Mouse (Mus musculus): ENCODE results near the gene Apaf1.

Gene Apaf1

DNA sequence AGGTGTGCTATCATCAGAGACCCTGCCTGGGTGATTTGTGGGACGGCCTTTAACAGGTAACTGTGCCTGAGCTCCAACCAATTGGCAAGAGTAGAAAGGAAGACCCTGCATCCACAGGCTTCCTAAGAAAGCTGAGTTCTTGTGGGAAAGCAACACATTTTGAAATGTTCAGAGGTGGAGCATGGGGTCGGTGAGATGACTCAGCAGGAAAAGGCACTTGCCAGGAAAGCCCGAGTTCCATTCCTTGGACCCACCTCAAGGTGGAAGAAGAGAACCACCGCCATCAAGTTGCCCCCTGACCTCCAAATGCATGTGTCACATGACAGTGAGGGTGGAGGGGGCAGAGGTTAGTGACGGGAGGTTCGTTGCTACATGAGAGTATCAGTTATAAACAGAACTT, 108.1 kb downstream of the Apaf1 start:
- DNase-seq (ENCODE audit: low read depth, low spot score), result no peak

DNA sequence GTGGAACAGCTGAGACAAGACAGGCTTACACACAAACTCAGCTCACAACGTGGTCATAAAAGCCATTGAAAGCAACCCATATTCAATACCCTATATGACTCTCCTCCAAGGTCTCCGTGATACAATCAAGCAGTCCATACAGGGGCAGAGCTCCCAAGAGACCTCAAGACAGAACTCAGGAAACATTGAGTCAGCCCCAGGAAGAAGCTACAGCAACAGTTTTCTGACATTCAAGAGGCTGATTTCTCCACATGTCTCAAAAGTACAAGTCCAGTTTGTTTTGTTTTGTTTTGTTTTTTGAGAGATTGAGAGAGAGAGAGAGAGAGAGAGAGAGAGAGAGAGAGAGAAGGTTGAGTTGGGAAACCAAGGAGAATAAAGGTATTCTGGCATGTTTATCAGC, 108.5 kb downstream of the Apaf1 start:
- no peak for DNase-seq (ENCODE audit: low read depth, low spot score)

DNA sequence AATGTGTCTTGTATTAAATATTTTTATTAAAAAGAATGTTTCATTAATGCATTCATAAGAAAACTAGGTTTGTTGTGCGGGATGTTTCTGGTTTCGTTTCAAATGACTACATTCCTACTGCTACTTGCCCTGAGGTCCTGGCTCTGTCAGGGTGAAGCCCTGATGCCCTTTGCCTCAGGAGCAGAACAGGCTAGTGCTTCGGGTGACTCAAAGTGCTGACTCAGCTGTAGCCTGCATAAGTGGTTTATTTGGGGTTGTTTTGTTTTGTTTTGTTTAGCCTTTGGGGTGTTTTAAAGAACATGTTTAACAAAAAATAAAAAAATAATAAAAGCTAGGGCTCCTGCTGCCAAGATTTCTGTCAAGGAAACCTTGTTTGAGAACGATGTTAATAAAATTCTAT, 112.0 kb downstream of the Apaf1 start:
- DNase-seq (ENCODE audit: low read depth, low spot score), result no peak

DNA sequence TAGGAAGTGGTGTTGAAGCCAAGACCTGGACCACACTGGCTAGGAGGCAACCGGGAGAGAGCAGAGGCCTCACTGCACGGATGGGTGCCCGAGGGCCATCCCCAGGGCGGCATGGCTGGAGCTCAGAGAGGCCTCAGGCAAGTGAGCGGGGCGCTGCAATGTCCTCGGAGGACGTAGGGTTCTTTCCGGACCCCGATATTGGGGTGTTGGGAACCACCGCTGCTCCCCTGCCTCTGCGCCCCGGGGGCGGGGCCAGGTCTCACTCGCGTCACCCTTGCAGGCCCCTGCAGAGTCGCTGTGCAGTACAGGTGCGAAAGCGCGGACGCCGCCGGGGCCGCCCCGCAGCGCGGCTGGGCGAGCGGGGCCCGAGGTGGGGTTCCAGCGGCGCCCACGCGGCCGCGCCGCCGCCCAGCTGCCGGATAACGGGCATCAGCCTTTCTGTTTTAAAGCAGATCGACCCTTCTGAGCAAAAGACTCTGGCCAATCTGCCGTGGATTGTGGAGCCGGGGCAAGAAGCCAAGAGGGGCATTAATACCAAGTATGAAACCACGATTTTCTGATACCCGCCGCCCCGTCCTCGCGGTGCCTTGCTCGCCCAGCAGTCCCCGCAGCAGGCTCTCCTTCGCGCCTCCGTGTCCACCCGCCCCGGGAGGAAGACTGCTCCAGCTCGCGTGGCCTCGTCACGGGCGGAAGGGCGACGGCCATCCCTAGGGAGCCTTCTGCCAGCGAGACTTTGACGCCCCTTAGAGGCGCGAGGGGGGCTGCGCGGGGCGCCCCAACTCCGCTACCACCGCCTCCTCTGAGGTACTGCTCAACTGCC, 113.0 kb downstream of the Apaf1 start:
- DNase-seq (ENCODE audit: low read depth, low spot score), result no peak

DNA sequence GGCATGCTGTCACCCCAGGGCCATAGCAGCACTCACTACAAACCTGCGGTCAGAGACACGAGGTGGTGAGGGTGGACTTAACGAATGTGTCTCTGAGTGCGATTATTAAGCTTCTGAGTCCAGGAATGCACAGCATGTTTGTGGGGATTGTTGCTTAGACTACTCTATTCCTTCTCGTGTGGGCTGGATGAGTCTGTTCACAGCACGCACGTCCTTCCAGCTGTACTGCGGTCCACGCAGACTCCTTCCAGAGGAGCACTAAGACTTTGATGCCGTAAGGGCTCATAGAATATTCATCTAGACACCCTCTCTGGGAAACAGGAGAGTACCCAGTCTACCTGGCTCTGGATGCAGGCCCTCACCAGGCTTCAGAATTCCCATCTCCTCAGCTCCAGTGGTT, 114.3 kb downstream of the Apaf1 start:
- DNase-seq (ENCODE audit: low read depth, low spot score), result no peak

DNA sequence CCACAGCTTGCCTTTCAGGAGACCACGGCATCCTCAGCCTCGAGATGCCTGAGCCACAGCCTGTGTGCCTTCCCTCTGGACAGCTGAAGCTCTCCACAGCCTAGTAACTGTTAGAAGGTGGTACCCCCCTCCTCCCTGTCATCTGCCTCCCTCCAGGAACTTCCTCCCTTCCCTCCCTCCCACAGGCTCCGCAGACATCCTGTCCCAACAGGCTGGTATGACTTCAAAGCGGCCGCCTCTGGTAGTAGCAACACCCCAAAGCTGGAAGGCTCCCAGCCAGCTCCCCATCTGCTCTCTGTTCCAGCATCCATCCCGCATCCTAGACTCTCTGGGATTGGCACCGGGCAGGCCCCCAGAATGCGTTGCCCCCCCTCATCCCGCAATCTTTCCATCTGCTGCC, 115.7 kb downstream of the Apaf1 start:
- peak; percentile 92 for DNase-seq (ENCODE audit: low read depth, low spot score)

DNA sequence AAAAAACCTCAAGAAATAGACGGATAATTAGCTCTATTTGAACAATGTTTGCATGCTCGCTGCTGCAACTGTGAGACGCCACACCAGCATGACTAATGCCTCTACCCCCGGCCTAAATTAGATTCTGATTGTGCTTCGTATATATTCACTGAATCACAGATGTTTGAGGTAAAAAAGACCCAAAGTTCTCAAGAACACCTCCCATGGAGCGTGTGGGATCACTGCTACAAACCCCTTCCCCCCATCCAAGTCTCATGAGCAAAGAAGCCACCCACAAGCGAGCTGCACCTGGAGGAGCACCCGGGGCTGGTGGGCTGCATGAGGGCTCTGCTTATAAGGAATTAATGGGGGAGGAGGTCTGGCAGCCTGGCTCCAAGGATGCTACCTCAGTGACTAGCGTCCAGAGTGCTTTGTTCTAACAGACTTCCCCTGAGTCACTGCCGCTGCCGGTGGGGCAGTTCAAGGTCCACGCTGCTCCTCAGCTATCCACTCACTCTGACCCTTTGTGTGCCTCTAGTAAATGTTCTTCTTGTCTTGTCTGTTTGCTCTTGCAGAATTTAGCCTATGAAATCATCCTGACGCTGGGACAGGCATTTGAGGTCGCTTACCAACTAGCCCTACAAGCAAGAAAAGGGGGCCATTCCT, 116.8 kb downstream of the Apaf1 start:
- DNase-seq (ENCODE audit: low read depth, low spot score), result peak; percentile 77

DNA sequence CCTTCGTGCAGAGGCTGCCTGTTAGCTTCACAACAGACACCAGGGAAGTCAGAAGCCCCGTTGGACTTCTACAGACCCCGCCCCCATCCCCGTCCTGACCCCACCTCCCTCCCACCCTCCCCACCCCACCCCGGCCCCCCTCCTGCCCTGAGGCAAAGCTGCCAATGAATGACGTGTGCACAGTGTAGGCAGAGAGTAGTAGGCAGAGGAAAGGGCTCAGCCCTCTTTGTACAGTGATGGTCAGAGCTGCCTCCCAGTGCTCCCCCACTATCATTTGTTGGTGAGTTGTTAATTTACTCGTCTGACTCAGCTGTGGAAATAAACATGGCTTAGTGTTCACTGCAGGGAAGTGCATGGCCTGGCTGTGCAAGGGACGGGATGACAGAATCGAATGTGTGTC, 118.1 kb downstream of the Apaf1 start:
- DNase-seq (ENCODE audit: low read depth, low spot score), result no peak

DNA sequence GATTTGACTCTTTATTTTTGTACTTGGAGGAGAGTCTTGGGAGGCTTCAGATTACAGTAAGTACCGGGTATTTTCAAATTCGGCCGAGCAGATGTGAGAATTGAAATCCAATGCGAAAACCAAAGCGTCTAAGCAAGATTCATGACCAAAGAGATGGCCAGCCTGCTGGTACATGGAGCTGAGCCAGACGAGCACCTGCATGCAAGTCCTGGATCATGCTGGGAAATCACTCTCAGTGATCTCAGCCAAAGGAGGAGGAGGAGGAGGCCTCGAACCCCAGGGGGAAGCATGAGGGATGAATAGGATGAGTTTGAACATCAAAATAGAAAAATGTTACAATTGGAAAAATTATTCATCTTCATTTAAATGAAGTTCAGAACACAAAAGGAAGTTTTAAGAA, 122.2 kb downstream of the Apaf1 start:
- DNase-seq (ENCODE audit: low read depth, low spot score), result no peak

DNA sequence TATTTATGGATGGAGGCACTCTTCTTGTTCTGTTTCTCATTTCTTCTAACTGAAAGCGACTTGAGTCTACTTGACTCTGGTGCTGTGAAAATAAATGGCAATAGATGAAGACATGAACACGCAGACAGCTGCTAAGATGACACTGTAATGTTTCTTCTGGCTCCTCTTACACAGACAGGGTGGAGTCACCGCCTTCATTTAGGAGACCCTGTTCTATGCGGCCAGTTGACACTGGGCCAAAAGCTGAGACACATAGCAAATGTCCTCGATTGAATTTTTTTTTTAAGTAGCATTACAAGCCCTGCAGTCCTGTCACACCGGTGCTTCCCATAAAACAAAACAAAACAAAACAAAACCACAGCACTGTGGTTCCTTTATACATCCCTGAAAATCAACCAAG, 128.7 kb downstream of the Apaf1 start:
- no peak for DNase-seq (ENCODE audit: low read depth, low spot score)

DNA sequence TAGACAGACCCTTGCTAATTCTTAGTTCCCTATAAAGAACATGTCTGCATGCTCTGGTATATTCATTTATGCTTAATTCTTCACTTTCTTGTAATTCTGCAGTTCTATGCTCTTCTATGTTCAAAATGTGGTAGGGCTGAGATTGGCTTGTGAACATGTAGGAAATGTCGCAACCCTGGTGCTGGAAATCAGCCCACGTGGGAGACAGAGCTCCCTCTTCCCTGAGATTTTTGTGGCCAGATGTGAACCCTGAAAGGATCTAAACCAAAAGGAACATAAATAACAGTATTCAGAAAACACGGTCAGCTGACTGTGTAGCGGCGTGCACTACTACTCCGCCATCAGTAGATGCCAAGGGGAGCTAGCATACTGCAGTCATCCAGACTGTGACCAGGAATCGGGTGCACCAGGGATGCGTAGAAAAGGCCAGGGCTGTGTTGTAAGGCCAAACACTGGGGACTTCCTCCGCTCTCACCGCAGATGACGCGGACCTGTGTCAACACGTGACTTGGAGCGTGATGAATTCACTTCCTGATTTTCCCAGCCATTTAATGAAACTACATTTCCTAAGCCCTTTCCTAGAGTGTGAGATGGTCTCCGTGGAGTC, 129.4 kb downstream of the Apaf1 start:
- DNase-seq (ENCODE audit: low read depth, low spot score), result no peak

DNA sequence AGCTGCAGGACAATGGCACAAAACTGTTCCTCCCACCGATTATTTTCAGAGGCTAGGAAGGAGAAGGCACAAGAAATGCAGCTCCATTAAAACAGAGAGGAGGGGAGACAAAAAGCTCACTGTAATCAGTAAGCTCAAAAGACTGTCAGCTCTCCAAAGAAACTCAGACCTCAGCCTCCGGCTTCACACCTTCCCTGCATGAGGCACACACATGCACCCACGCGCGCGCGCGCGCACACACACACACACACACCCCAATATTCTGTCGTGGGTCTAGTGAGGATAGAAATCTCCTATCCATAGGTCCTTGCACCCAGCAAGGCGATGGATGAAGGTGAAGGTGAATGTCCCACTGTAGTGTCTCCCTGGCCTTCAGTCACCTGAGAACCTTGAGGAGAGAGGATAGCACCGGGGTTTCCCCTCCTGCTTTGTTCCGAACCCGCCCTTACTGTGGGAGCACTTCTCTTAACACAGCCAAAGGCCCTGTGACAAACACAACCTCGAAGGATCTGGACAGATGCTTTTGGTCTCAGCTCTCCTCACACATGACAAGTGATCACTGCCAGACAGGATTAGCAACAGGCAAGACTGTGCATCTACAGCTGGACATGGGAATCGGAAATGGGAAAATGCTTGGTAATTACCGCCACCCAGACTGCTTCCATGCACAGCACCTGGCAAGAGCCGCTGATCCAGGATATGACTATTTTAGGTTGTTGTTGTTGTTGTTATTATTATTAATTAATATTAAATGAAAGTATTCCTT, 134.8 kb downstream of the Apaf1 start:
- DNase-seq (ENCODE audit: low read depth, low spot score), result no peak

DNA sequence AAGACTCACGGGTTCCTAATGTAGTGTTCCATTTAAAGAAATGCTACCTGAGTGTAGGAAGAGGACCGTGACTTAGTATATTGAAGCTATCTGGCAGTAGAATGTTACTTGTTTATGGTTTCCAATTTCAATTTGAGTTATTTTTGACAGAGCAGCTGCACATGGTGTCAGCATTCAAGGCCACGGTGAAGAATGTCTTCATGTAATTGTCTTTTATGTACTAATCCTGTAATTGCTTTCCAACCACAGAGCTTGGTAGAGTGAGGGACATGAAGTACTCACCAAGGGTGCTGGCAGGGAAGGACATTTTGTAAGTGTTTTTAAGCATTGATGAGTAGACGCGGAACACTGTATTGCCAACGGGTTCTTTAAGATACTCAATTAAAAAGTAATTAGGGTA, 135.5 kb downstream of the Apaf1 start:
- DNase-seq (ENCODE audit: low read depth, low spot score), result no peak

DNA sequence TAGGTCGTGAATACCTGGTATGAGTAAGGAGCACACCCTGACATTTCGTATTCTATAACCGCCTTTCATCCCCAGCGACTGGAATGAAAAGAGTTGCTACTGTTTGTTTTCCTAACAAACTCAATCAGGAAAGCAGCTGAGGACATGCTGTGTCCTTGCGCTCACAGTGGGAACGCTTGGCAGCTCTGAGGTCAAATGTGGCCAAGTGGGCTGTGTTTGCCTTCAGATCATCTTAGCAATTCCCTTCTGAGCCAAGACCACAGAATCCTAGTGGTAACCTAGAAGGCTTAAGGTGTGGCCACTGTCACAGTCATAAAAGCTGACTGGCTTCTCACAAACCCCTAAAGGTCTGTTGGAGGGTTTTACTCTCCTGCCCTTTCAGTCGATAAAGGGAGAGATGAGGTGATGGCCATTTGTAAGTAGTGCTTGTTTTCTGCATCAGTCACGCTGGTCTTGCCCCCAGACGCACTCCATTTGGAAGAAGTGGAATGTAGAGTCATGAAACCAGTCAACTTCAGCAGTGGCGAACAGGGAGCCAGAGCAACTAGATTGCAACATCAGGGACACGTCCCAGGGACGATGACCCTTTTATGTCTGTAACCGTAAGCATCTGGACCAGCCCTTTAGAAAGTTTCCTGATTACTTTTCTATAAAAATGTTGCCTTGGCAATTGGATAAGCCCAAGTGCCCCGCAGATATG, 140.4 kb downstream of the Apaf1 start:
- no peak for DNase-seq (ENCODE audit: low read depth, low spot score)

DNA sequence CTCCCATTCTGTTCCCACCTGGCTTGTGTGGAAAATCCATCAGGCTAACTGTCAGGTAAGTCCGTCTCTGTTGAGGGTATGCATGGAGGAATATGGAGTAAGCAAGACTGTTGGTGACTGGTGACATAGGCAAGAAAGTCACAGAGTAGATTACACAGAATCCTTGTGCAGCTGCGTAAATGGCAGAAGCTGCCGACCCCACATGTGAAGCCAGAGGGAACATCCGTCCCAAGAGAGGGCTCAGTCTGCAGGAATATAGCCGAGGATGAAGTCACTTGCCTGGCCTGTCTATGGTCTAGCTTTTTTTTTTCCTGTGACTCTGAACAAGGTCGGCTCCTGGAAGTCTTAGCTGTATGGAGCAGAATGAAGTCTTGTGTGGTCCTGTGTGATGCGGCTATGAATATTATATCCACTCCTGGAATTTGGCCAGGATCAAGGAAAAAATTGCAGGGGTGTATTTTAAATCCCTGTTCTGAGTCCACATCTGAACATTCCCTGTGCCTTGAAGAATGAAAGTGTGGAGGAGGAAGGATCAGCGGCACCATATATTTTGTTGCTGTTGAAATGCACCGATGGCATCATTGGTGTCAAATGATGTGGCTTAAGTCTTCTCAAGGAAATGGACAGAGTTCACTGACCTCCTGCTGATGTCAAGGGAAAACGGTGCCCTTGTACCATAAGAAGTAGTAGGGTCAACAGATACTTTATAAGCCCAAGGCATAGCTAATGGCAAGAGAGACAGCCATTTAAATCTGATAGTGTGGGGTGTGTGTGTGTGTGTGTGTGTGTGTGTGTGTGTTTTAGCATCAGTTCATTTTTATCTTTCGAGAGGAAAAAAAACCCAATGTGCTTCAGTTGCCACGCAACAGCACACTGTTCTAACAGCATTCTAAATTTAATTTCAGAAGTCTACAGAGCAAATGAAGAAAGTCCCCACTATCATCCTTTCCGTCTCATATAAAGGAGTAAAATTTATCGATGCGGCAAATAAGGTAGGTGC, 141.7 kb downstream of the Apaf1 start:
- peak; percentile 79 for DNase-seq (ENCODE audit: low read depth, low spot score)

Measured in telencephalon, adult 2 months (tissue).